Mouse (Mus musculus): Measurements from ENCODE around the gene Macrod2.

Macrod2 gene

GRCm38 (mm10) chr2:141229820-141230219 is 834.7 kb downstream of the Macrod2 start:
- DNase-seq = no peak

GRCm38 (mm10) chr2:141231011-141231668 is 836.0 kb downstream of the Macrod2 start:
- DNase-seq = no peak

- no peak for DNase-seq
Observed at GRCm38 (mm10) chr2:141234306-141234705, 839.2 kb downstream of the Macrod2 start.

GRCm38 (mm10) chr2:141234724-141235453 is 839.8 kb downstream of the Macrod2 start:
- no peak for DNase-seq

GRCm38 (mm10) chr2:141247680-141248079 is 852.6 kb downstream of the Macrod2 start:
- no peak for DNase-seq

- DNase-seq = no peak
Observed at GRCm38 (mm10) chr2:141264582-141264981, 869.5 kb downstream of the Macrod2 start.

GRCm38 (mm10) chr2:141266591-141266990 is 871.5 kb downstream of the Macrod2 start:
- DNase-seq = no peak

- no peak for DNase-seq
Observed at GRCm38 (mm10) chr2:141271541-141271940, 876.4 kb downstream of the Macrod2 start.

GRCm38 (mm10) chr2:141272966-141273365 is 877.9 kb downstream of the Macrod2 start:
- no peak for DNase-seq

GRCm38 (mm10) chr2:141274262-141274661 is 879.2 kb downstream of the Macrod2 start:
- no peak for DNase-seq

- DNase-seq = peak; percentile 14 to 37
Observed at GRCm38 (mm10) chr2:141279130-141279698, 884.1 kb downstream of the Macrod2 start.

GRCm38 (mm10) chr2:141280817-141281216 is 885.7 kb downstream of the Macrod2 start:
- DNase-seq = no peak

- no peak for DNase-seq
Observed at GRCm38 (mm10) chr2:141286110-141286747, 891.1 kb downstream of the Macrod2 start.

GRCm38 (mm10) chr2:141288494-141288893 is 893.4 kb downstream of the Macrod2 start:
- peak; percentile 59 to 81 for DNase-seq

GRCm38 (mm10) chr2:141289059-141289713 is 894.1 kb downstream of the Macrod2 start:
- DNase-seq = peak; percentile 55 to 69

- no peak for DNase-seq
Observed at GRCm38 (mm10) chr2:141292847-141293246, 897.7 kb downstream of the Macrod2 start.

GRCm38 (mm10) chr2:141299168-141299567 is 904.1 kb downstream of the Macrod2 start:
- DNase-seq = no peak

- DNase-seq = no peak
Observed at GRCm38 (mm10) chr2:141301030-141301429, 905.9 kb downstream of the Macrod2 start.

GRCm38 (mm10) chr2:141308406-141308805 is 913.3 kb downstream of the Macrod2 start:
- DNase-seq = no peak

GRCm38 (mm10) chr2:141312136-141312948 is 917.2 kb downstream of the Macrod2 start:
- DNase-seq = peak in 1 of 2 experiments; percentile 31

GRCm38 (mm10) chr2:141315349-141315748 is 920.2 kb downstream of the Macrod2 start:
- no peak for DNase-seq

- no peak for DNase-seq
Observed at GRCm38 (mm10) chr2:141323956-141324460, 928.9 kb downstream of the Macrod2 start.
